Mouse (Mus musculus) kidney, adult 2 months (tissue): ENCODE results near the gene Cdc42.

ENCODE experiments used
- CTCF ChIP-seq: fragments of 200-500 bp; conservative IDR thresholded peaks from 2 replicates; pipeline ENCODE4 v1.5.1; 2011; ENCODE audit warnings: low read depth, mild to moderate bottlenecking, control low read depth, low read length, moderate library complexity, mixed read lengths; ENCODE audit not compliant: insufficient read depth, insufficient read length
- POLR2A ChIP-seq: fragments of 200-500 bp; IDR thresholded peaks from one replicate; pipeline ENCODE4 v1.6.1; 2011; ENCODE audit warnings: low read depth, low read length, control low read depth

DNA sequence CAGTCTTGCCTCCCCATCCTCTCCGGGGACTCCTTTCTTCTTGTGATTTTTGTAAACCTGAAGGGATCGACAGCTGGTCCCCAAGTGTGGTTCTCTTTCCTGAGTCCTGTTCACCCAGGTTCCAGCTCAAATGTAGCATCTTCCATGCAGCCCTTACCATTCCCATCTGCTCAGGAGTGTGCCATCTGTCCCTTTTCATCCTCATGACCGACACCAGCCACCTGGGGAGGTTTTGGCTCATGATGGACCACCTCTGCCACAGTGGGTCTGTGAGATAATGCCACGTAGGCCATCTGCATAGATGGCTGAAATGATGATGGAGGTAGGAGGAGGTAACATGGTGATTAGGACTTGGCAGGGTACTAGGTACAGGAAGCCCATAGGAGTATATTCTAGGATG lies 32.7 kb upstream of the Cdc42 start:
- no peak for TF ChIP-seq CTCF
- no peak for TF ChIP-seq POLR2A
